Mouse (Mus musculus): ENCODE results near the gene Peli2. TPM values are rescaled to one million over a fixed set of nuclear protein-coding genes. Genes with fewer than 3 reads are reported as not detected.

Gene Peli2
- total RNA-seq, 1 experiment: 1.6 TPM

DNA sequence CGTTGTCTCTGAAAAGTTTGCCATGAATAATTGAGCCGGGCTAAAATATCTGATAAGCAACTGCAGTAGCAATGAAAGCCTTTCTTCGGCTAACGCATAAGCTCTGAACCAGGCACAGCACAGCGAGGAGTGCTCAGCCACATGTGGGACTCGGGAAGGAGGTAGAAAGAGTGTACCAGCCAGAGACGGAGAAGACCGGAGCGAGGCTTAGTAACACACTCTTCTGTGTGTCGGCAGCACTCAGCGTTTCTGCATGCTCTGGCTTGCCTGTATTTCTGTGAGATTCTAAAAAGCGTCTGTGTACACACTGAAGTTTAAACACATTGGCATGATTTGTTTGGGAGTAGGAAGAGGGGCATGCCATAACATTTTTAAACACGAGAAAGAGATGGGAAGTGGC lies 34.5 kb downstream of the Peli2 start:
- TF ChIP-seq CHD2 (IDR thresholded peaks at IDR 0.05; ENCODE audit: low read depth, low read length) (no peak), ZC3H11A (IDR thresholded peaks at IDR 0.05; ENCODE audit: borderline replicate concordance, low read depth, low read length) (no peak), MAFK (IDR thresholded peaks at IDR 0.05; ENCODE audit: insufficient read depth, low read depth, low read length) (no peak), ZNF384 (IDR thresholded peaks at IDR 0.05; ENCODE audit: low read depth, low read length) (no peak), HCFC1 (IDR thresholded peaks at IDR 0.05; ENCODE audit: borderline replicate concordance, insufficient read depth, low read length) (no peak)
- H3K4me3 ChIP-seq (ENCODE audit: insufficient read depth in 1 of 2, low read depth in 1 of 2, low read length in 2 of 2, poor library complexity in 1 of 2, severe bottlenecking in 1 of 2): no peak overlapping the region
- no peak overlapping the region for H3K9ac ChIP-seq (ENCODE audit: insufficient read depth, low read depth, low read length, poor library complexity, severe bottlenecking)
- H3K36me3 ChIP-seq (ENCODE audit: control insufficient read depth, insufficient read depth, low read length, poor library complexity, severe bottlenecking): no peaks in the 10 kb centered on the region
- no peak overlapping the region for H3K27ac ChIP-seq (ENCODE audit: insufficient read depth, low read depth, low read length, poor library complexity, severe bottlenecking)
- H3K4me1 ChIP-seq (ENCODE audit: control insufficient read depth in 2 of 2, insufficient read depth in 2 of 2, low read length in 2 of 2, poor library complexity in 1 of 2): no peaks in the 10 kb centered on the region
- no peak for DNase-seq (ENCODE audit: low read depth, low spot score)
- in situ Hi-C loops (cut with MboI; ENCODE audit: low sequenced_read_pairs in 2 of 2, unreplicated experiment in 2 of 2): no loop called here
- H3K9me3 ChIP-seq (ENCODE audit: control insufficient read depth, insufficient read depth, low read depth, low read length): no peaks in the 10 kb centered on the region

DNA sequence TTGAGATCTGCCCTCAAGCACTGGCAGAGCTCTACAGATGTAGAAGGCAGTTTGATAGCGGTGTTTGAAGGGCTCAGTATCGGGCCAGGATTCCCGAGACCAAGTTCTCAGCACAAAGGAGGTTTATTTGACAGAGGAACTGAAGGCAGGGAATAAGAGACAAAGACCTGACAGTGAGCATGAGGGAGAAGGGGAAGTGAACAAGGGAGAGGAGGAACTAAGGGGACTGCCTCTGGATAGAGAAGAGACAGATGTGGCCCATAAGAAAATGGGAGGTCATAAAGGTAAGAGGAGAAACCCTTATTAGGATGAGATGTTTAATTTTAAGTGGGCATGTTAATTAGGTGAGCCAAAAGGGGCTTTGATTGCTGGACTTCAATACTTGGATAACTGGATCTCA lies 36.5 kb downstream of the Peli2 start:
- H3K4me1 ChIP-seq (ENCODE audit: control insufficient read depth in 2 of 2, insufficient read depth in 2 of 2, low read length in 2 of 2, poor library complexity in 1 of 2): no peaks in the 10 kb centered on the region
- H3K4me3 ChIP-seq (ENCODE audit: insufficient read depth in 1 of 2, low read depth in 1 of 2, low read length in 2 of 2, poor library complexity in 1 of 2, severe bottlenecking in 1 of 2): no peak overlapping the region
- H3K9ac ChIP-seq (ENCODE audit: insufficient read depth, low read depth, low read length, poor library complexity, severe bottlenecking): no peak overlapping the region
- no peak for DNase-seq (ENCODE audit: low read depth, low spot score)
- in situ Hi-C loops (cut with MboI; ENCODE audit: low sequenced_read_pairs in 2 of 2, unreplicated experiment in 2 of 2): no loop called here
- no peak for TF ChIP-seq HCFC1 (IDR thresholded peaks at IDR 0.05; ENCODE audit: borderline replicate concordance, insufficient read depth, low read length)
- TF ChIP-seq ZC3H11A (IDR thresholded peaks at IDR 0.05; ENCODE audit: borderline replicate concordance, low read depth, low read length): no peak
- TF ChIP-seq ZNF384 (IDR thresholded peaks at IDR 0.05; ENCODE audit: low read depth, low read length): no peak
- no peak for TF ChIP-seq CHD2 (IDR thresholded peaks at IDR 0.05; ENCODE audit: low read depth, low read length)
- TF ChIP-seq MAFK (IDR thresholded peaks at IDR 0.05; ENCODE audit: insufficient read depth, low read depth, low read length): no peak
- H3K9me3 ChIP-seq (ENCODE audit: control insufficient read depth, insufficient read depth, low read depth, low read length): no peaks in the 10 kb centered on the region
- no peaks in the 10 kb centered on the region for H3K36me3 ChIP-seq (ENCODE audit: control insufficient read depth, insufficient read depth, low read length, poor library complexity, severe bottlenecking)
- H3K27ac ChIP-seq (ENCODE audit: insufficient read depth, low read depth, low read length, poor library complexity, severe bottlenecking): no peak overlapping the region

DNA sequence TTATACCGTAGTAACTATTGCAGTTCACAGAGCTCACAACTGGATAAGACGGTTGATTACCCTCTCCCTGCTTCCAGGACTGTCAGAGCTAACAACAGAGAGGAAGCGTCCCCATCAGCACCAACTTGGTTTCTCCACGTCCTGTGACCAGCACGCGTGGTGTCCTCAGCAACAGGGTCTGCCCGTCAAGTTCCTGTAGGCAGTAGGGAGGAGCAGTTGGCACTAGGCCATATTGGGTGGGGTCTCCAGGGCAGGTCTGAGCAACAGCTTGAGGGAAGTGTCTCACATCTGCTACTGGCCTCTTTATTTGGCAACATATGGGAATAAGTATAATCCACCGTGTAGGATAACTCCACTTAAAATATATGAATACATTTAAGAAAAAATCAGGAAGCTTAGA lies 37.2 kb downstream of the Peli2 start:
- H3K9ac ChIP-seq (ENCODE audit: insufficient read depth, low read depth, low read length, poor library complexity, severe bottlenecking): no peak overlapping the region
- in situ Hi-C loops (cut with MboI; ENCODE audit: low sequenced_read_pairs in 2 of 2, unreplicated experiment in 2 of 2): no loop called here
- H3K4me3 ChIP-seq (ENCODE audit: insufficient read depth in 1 of 2, low read depth in 1 of 2, low read length in 2 of 2, poor library complexity in 1 of 2, severe bottlenecking in 1 of 2): no peak overlapping the region
- H3K27ac ChIP-seq (ENCODE audit: insufficient read depth, low read depth, low read length, poor library complexity, severe bottlenecking): no peak overlapping the region
- TF ChIP-seq CHD2 (IDR thresholded peaks at IDR 0.05; ENCODE audit: low read depth, low read length) (no peak), MAFK (IDR thresholded peaks at IDR 0.05; ENCODE audit: insufficient read depth, low read depth, low read length) (no peak), ZNF384 (IDR thresholded peaks at IDR 0.05; ENCODE audit: low read depth, low read length) (no peak), ZC3H11A (IDR thresholded peaks at IDR 0.05; ENCODE audit: borderline replicate concordance, low read depth, low read length) (no peak), HCFC1 (IDR thresholded peaks at IDR 0.05; ENCODE audit: borderline replicate concordance, insufficient read depth, low read length) (no peak)
- H3K4me1 ChIP-seq (ENCODE audit: control insufficient read depth in 2 of 2, insufficient read depth in 2 of 2, low read length in 2 of 2, poor library complexity in 1 of 2): no peaks in the 10 kb centered on the region
- no peaks in the 10 kb centered on the region for H3K9me3 ChIP-seq (ENCODE audit: control insufficient read depth, insufficient read depth, low read depth, low read length)
- no peak for DNase-seq (ENCODE audit: low read depth, low spot score)
- no peaks in the 10 kb centered on the region for H3K36me3 ChIP-seq (ENCODE audit: control insufficient read depth, insufficient read depth, low read length, poor library complexity, severe bottlenecking)

DNA sequence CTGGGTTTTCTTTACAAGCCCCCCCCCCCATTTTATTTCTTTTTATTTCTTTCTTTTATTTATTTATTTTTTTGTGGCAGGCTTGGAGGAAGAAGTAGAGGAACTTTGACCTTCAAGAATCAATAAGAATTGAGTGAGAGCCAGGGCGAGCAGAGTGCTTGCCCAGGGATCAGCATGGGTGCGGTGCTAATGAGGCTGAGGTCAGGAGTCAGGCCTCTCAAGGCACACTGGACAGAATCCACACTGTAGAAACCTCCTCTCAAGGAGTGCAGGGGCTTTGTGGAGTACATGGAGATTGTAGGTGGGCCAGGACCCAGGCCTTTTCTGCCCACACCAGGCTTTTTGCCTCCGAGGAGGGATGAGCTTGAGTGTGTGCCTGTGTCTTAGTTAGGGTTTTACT lies 38.8 kb downstream of the Peli2 start:
- no peak for TF ChIP-seq CHD2 (IDR thresholded peaks at IDR 0.05; ENCODE audit: low read depth, low read length)
- no peak for DNase-seq (ENCODE audit: low read depth, low spot score)
- in situ Hi-C loops (cut with MboI; ENCODE audit: low sequenced_read_pairs in 2 of 2, unreplicated experiment in 2 of 2): no loop called here
- Histone ChIP-seq H3K4me3 (ENCODE audit: insufficient read depth in 1 of 2, low read depth in 1 of 2, low read length in 2 of 2, poor library complexity in 1 of 2, severe bottlenecking in 1 of 2) (no peak overlapping the region), H3K9me3 (ENCODE audit: control insufficient read depth, insufficient read depth, low read depth, low read length) (no peaks in the 10 kb centered on the region), H3K9ac (ENCODE audit: insufficient read depth, low read depth, low read length, poor library complexity, severe bottlenecking) (no peak overlapping the region), H3K27ac (ENCODE audit: insufficient read depth, low read depth, low read length, poor library complexity, severe bottlenecking) (no peak overlapping the region), H3K4me1 (ENCODE audit: control insufficient read depth in 2 of 2, insufficient read depth in 2 of 2, low read length in 2 of 2, poor library complexity in 1 of 2) (no peaks in the 10 kb centered on the region), H3K36me3 (ENCODE audit: control insufficient read depth, insufficient read depth, low read length, poor library complexity, severe bottlenecking) (no peaks in the 10 kb centered on the region)

DNA sequence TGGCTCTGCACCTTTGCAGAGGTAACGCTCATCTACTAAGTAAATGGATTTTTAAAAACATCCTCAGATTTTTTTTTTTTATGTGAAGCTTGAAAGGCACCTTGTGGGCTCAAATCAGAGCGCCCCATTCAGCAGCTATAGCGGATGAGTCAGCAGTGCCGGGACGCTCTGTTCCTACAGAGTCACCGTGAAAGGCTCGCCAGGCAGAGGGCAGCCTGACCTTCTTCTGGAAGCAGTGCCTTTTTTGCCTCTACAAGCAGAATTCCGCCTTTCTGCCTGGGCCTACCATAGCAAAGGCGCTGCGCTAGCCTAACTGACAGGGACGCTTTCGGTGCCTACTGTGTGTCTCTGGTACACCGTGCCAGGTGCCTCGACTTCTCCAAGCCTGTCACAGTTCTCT lies 41.8 kb downstream of the Peli2 start:
- no peak for DNase-seq (ENCODE audit: low read depth, low spot score)
- Histone ChIP-seq H3K27ac (ENCODE audit: insufficient read depth, low read depth, low read length, poor library complexity, severe bottlenecking) (no peak overlapping the region), H3K36me3 (ENCODE audit: control insufficient read depth, insufficient read depth, low read length, poor library complexity, severe bottlenecking) (no peaks in the 10 kb centered on the region), H3K9ac (ENCODE audit: insufficient read depth, low read depth, low read length, poor library complexity, severe bottlenecking) (no peak overlapping the region), H3K4me3 (ENCODE audit: insufficient read depth in 1 of 2, low read depth in 1 of 2, low read length in 2 of 2, poor library complexity in 1 of 2, severe bottlenecking in 1 of 2) (no peak overlapping the region), H3K9me3 (ENCODE audit: control insufficient read depth, insufficient read depth, low read depth, low read length) (no peaks in the 10 kb centered on the region), H3K4me1 (ENCODE audit: control insufficient read depth in 2 of 2, insufficient read depth in 2 of 2, low read length in 2 of 2, poor library complexity in 1 of 2) (no peaks in the 10 kb centered on the region)
- in situ Hi-C loops (cut with MboI; ENCODE audit: low sequenced_read_pairs in 2 of 2, unreplicated experiment in 2 of 2): no loop called here
- no peak for TF ChIP-seq MAFK (IDR thresholded peaks at IDR 0.05; ENCODE audit: insufficient read depth, low read depth, low read length)
- TF ChIP-seq HCFC1 (IDR thresholded peaks at IDR 0.05; ENCODE audit: borderline replicate concordance, insufficient read depth, low read length): no peak
- TF ChIP-seq ZC3H11A (IDR thresholded peaks at IDR 0.05; ENCODE audit: borderline replicate concordance, low read depth, low read length): no peak
- TF ChIP-seq ZNF384 (IDR thresholded peaks at IDR 0.05; ENCODE audit: low read depth, low read length): no peak
- no peak for TF ChIP-seq CHD2 (IDR thresholded peaks at IDR 0.05; ENCODE audit: low read depth, low read length)

All from ES-E14 (cell line).